Mouse (Mus musculus) embryonic facial prominence, embryonic 15.5 days (tissue): ENCODE results near the gene Lypd6. TPM values are rescaled to one million over a fixed set of nuclear protein-coding genes. Genes with fewer than 3 reads are reported as not detected.

Experiments used
- ATAC-seq: fragments of 200-750 bp; cut with Nextera tagmentation; 2 replicates; pipeline ENCODE4 v1.8.0; 2017; ENCODE audit warnings: low read depth, moderate TSS enrichment; ENCODE audit not compliant: insufficient number of reproducible peaks, low FRiP score, low TSS enrichment
- H3K27ac ChIP-seq: fragments of 300-500 bp; sonication (generic); replicated peaks from 2 replicates; pipeline ENCODE4 v1.5.1; 2015; ENCODE audit warnings: mild to moderate bottlenecking, inconsistent platforms
- H3K27me3 ChIP-seq: fragments of 300-500 bp; sonication (generic); 2 replicates; pipeline ENCODE4 v1.6.1; 2015; ENCODE audit warnings: inconsistent platforms
- H3K36me3 ChIP-seq: fragments of 300-500 bp; sonication (generic); 2 replicates; pipeline ENCODE4 v1.6.1; 2015; ENCODE audit warnings: mild to moderate bottlenecking, inconsistent platforms
- H3K4me1 ChIP-seq: fragments of 300-500 bp; sonication (generic); 2 replicates; pipeline ENCODE4 v1.6.1; 2015; ENCODE audit warnings: inconsistent platforms
- H3K4me2 ChIP-seq: fragments of 300-500 bp; sonication (generic); replicated peaks from 2 replicates; pipeline ENCODE4 v1.6.1; 2015; ENCODE audit warnings: mild to moderate bottlenecking, inconsistent platforms
- H3K4me3 ChIP-seq: fragments of 300-500 bp; sonication (generic); replicated peaks from 2 replicates; pipeline ENCODE4 v1.5.1; 2015; ENCODE audit warnings: mild to moderate bottlenecking, inconsistent platforms
- H3K9ac ChIP-seq: fragments of 300-500 bp; sonication (generic); 2 replicates; pipeline ENCODE4 v1.6.1; 2015; ENCODE audit warnings: inconsistent platforms
- H3K9me3 ChIP-seq: fragments of 300-500 bp; sonication (generic); replicated peaks from 2 replicates; pipeline ENCODE4 v1.6.1; 2016; ENCODE audit warnings: inconsistent platforms
- WGBS: fragments of 180-500 bp; shearing (Covaris S2); methylation state at CpG from one replicate; pipeline ENCODE4 v1.1.7; 2015; 5-methylcytosine and 5-hydroxymethylcytosine counted together
- polyA plus RNA-seq: library from polyadenylated mRNA; unstranded; fragments of >200 nt; fragmentation: Nextera tagmentation; extraction: Ambion mirVana; gene quantifications from 2 replicates; pipeline ENCODE4 v1.2.1, GENCODE M21; 2015

Gene Lypd6
- polyA plus RNA-seq, 1 experiment from 2014 or later = 7.5 TPM

GRCm38 (mm10) chr2:50147308-50147707 lies 81.1 kb downstream of the Lypd6 start:
- Histone ChIP-seq H3K27ac (no peak overlapping the region), H3K27me3 (no peaks in the 10 kb centered on the region)

GRCm38 (mm10) chr2:50149257-50150202 lies 83.3 kb downstream of the Lypd6 start:
- H3K4me2 ChIP-seq = no peak overlapping the region
- no peak overlapping the region for H3K4me3 ChIP-seq
- WGBS = 68% methylated on average over 6 of the region's 6 CpGs
- no peaks in the 10 kb centered on the region for H3K36me3 ChIP-seq
- H3K27ac ChIP-seq = no peak overlapping the region
- no peaks in the 10 kb centered on the region for H3K9me3 ChIP-seq
- ATAC-seq = no peak
- no peaks in the 10 kb centered on the region for H3K27me3 ChIP-seq
- peaks cover 8% of the 10 kb centered on the region; the same call in 1 of the 2 replicates for H3K4me1 ChIP-seq
- H3K9ac ChIP-seq = no peak overlapping the region

More at GRCm38 (mm10) chr2:50147308-50147707, 81.1 kb downstream of the Lypd6 start:
- ATAC-seq = no peak
- WGBS = 32% methylated on average over 9 of the region's 9 CpGs
- H3K4me2 ChIP-seq = no peak overlapping the region
- H3K9me3 ChIP-seq = no peaks in the 10 kb centered on the region
- no peak overlapping the region for H3K9ac ChIP-seq
- H3K4me3 ChIP-seq = no peak overlapping the region
- no peaks in the 10 kb centered on the region for H3K36me3 ChIP-seq
- H3K4me1 ChIP-seq = peaks cover 8% of the 10 kb centered on the region; the same call in 1 of the 2 replicates

GRCm38 (mm10) chr2:50150203-50150590 lies 84.0 kb downstream of the Lypd6 start:
- no peak overlapping the region for H3K4me2 ChIP-seq
- ATAC-seq = no peak
- H3K36me3 ChIP-seq = no peaks in the 10 kb centered on the region
- H3K9me3 ChIP-seq = no peaks in the 10 kb centered on the region
- no peak overlapping the region for H3K27ac ChIP-seq
- H3K4me1 ChIP-seq = peaks cover 8% of the 10 kb centered on the region; the same call in 1 of the 2 replicates
- no peak overlapping the region for H3K9ac ChIP-seq
- no peak overlapping the region for H3K4me3 ChIP-seq
- 70% methylated on average over 7 of the region's 7 CpGs for WGBS
- H3K27me3 ChIP-seq = no peaks in the 10 kb centered on the region

- no peak for ATAC-seq
- WGBS = 74% methylated on average over 5 of the region's 5 CpGs
- H3K9me3 ChIP-seq = no peaks in the 10 kb centered on the region
- no peaks in the 10 kb centered on the region for H3K36me3 ChIP-seq
- H3K27me3 ChIP-seq = no peaks in the 10 kb centered on the region
- no peak overlapping the region for H3K4me2 ChIP-seq
- no peak overlapping the region for H3K4me3 ChIP-seq
- peaks cover 8% of the 10 kb centered on the region; the same call in 1 of the 2 replicates for H3K4me1 ChIP-seq
- H3K9ac ChIP-seq = no peak overlapping the region
- no peak overlapping the region for H3K27ac ChIP-seq
Observed at GRCm38 (mm10) chr2:50150816-50151215, 84.6 kb downstream of the Lypd6 start.

- no peak overlapping the region for H3K4me2 ChIP-seq
- H3K9me3 ChIP-seq = no peaks in the 10 kb centered on the region
- ATAC-seq = no peak
- no peak overlapping the region for H3K9ac ChIP-seq
- H3K36me3 ChIP-seq = no peaks in the 10 kb centered on the region
- no peak overlapping the region for H3K27ac ChIP-seq
- H3K4me1 ChIP-seq = peaks cover 8% of the 10 kb centered on the region; the same call in 1 of the 2 replicates
- 54% methylated on average over 2 of the region's 2 CpGs for WGBS
- H3K27me3 ChIP-seq = no peaks in the 10 kb centered on the region
- no peak overlapping the region for H3K4me3 ChIP-seq
Observed at GRCm38 (mm10) chr2:50151401-50151800, 85.2 kb downstream of the Lypd6 start.

GRCm38 (mm10) chr2:50151879-50152278 lies 85.7 kb downstream of the Lypd6 start:
- Histone ChIP-seq H3K36me3 (no peaks in the 10 kb centered on the region), H3K4me3 (no peak overlapping the region), H3K4me2 (no peak overlapping the region), H3K9me3 (no peaks in the 10 kb centered on the region), H3K27ac (no peak overlapping the region), H3K9ac (no peak overlapping the region), H3K27me3 (no peaks in the 10 kb centered on the region), H3K4me1 (peaks cover 6% of the 10 kb centered on the region; the same call in 1 of the 2 replicates)
- 92% methylated on average over 3 of the region's 3 CpGs for WGBS
- no peak for ATAC-seq

GRCm38 (mm10) chr2:50156009-50156408 lies 89.8 kb downstream of the Lypd6 start:
- no peak for ATAC-seq
- 93% methylated on average over 10 of the region's 10 CpGs for WGBS
- Histone ChIP-seq H3K4me3 (no peak overlapping the region), H3K9ac (no peak overlapping the region), H3K4me1 (no peaks in the 10 kb centered on the region), H3K36me3 (no peaks in the 10 kb centered on the region), H3K9me3 (no peaks in the 10 kb centered on the region), H3K27me3 (no peaks in the 10 kb centered on the region), H3K4me2 (no peak overlapping the region), H3K27ac (no peak overlapping the region)

- H3K27me3 ChIP-seq = no peaks in the 10 kb centered on the region
- H3K4me2 ChIP-seq = no peak overlapping the region
- no peak overlapping the region for H3K4me3 ChIP-seq
- WGBS = 90% methylated on average over 3 of the region's 3 CpGs
- H3K9me3 ChIP-seq = no peaks in the 10 kb centered on the region
- no peak for ATAC-seq
- no peak overlapping the region for H3K27ac ChIP-seq
- no peaks in the 10 kb centered on the region for H3K36me3 ChIP-seq
- H3K4me1 ChIP-seq = peaks cover 6% of the 10 kb centered on the region; the same call in 1 of the 2 replicates
- H3K9ac ChIP-seq = no peak overlapping the region
Observed at GRCm38 (mm10) chr2:50160069-50160468, 93.8 kb downstream of the Lypd6 start.

GRCm38 (mm10) chr2:50163608-50164007 lies 97.4 kb downstream of the Lypd6 start:
- H3K4me3 ChIP-seq = no peak overlapping the region
- H3K4me2 ChIP-seq = no peak overlapping the region
- peaks cover 9% of the 10 kb centered on the region; the same call in 1 of the 2 replicates for H3K4me1 ChIP-seq
- H3K27me3 ChIP-seq = no peaks in the 10 kb centered on the region
- no peak overlapping the region for H3K27ac ChIP-seq
- no peak overlapping the region for H3K9ac ChIP-seq
- ATAC-seq = no peak
- WGBS = 77% methylated on average over 8 of the region's 8 CpGs
- no peaks in the 10 kb centered on the region for H3K9me3 ChIP-seq
- H3K36me3 ChIP-seq = no peaks in the 10 kb centered on the region

- no peak for ATAC-seq
- Histone ChIP-seq H3K4me2 (no peak overlapping the region), H3K4me3 (no peak overlapping the region), H3K36me3 (no peaks in the 10 kb centered on the region), H3K9ac (no peak overlapping the region), H3K4me1 (peaks cover 9% of the 10 kb centered on the region; the same call in 1 of the 2 replicates), H3K9me3 (no peaks in the 10 kb centered on the region), H3K27ac (no peak overlapping the region), H3K27me3 (no peaks in the 10 kb centered on the region)
- WGBS = 45% methylated on average over 6 of the region's 6 CpGs
Observed at GRCm38 (mm10) chr2:50165277-50165676, 99.0 kb downstream of the Lypd6 start.

GRCm38 (mm10) chr2:50166082-50166481 lies 99.9 kb downstream of the Lypd6 start:
- Histone ChIP-seq H3K27me3 (no peaks in the 10 kb centered on the region), H3K4me1 (peaks cover 9% of the 10 kb centered on the region; the same call in 1 of the 2 replicates), H3K9ac (no peak overlapping the region), H3K27ac (no peak overlapping the region), H3K4me3 (no peak overlapping the region), H3K36me3 (no peaks in the 10 kb centered on the region), H3K4me2 (no peak overlapping the region), H3K9me3 (no peaks in the 10 kb centered on the region)
- ATAC-seq = no peak
- 59% methylated on average over 5 of the region's 5 CpGs for WGBS
